Mouse (Mus musculus) T-helper 2 cell (primary cell): ENCODE results near the gene Olfr692.

Experiments
- in situ Hi-C: fragments of 300-600 bp; cut with MboI, MseI; formaldehyde crosslinking; loops from one replicate; pipeline ENCODE4 v1.15.1; 2025; ENCODE audit warnings: high pct_unique_total_duplicates

Gene Olfr692

GRCm38 (mm10) chr7:105399935-105400624, 32.0 kb downstream of the Olfr692 start, which contains the start of gene Fam160a2:
Gene Fam160a2 (minus strand): TSS chr7:105400054.
- in situ Hi-C loops = loop anchor here (10.0 kb wide), 1 partner anchor 225 kb away; no protein-coding TSS in a partner anchor

DNA sequence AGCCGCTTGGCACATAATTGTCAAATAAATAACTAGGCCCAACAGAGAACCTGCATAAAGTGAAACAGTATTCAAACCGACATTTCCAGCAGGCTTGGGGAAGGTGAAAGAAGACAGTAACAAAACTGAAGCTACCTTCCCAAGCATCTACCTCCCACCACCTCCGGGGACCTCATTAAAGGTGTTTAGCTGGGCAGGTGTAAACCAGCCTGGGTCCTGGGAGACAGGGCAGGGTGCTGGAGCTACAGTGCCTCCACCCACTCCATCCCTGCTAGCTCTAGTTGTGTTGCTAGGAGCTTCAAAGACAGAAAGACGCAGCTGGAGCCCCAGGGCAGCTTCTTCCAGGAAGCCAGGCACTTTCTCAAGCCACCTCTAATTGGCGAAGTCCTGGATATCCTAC, 36.2 kb downstream of the Olfr692 start, which contains the start of gene Cnga4:
Cnga4 (plus strand) TSS at position 301 of the 400 bp plus-strand sequence.
- in situ Hi-C loops = loop anchor here (10.0 kb wide), 1 partner anchor 221 kb away; no protein-coding TSS in a partner anchor

DNA sequence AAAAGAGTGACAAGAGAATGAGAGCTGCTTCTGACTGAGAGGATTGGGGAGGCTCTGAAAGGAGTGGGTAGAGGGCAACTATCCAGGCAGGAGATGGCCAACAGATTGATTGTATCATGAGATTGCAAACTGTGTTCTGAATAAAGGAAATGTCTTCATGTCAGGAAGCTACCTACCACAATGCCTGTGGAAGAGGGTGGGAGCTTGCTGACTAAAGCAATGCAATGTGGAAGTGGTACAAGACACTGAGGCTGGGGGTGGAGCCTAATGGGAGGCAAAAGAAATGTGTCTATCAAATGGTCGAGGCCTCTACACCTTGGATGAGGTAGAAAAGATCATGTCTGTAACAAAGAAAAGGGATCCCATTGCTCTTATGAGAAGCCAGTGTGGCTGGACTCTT, 38.3 kb downstream of the Olfr692 start:
- in situ Hi-C loops = loop anchor here (10.0 kb wide), 1 partner anchor 218 kb away; no protein-coding TSS in a partner anchor

GRCm38 (mm10) chr7:105411874-105412632, 44.0 kb downstream of the Olfr692 start:
- in situ Hi-C loops = loop anchor here (5.0 kb wide), 1 partner anchor 115 kb away; no protein-coding TSS in a partner anchor

DNA sequence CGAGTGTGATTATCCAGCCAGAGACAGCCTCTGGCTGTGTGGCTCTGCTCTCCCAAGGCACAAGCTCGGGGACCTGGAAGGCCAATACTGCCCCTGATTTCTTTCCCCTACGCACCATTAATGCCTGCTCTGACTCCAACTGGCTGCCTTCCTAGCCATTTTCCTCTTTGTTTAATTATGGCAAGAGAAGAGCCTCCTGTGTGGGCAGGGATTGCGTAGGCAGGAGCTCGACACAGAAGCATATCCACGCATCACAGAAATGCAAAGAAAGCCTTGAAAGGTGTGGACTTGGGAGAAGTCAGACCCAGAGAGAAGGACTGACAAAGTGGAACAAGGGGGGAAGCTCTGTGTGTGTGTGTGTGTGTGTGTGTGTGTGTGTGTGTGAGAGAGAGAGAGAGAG, 46.4 kb downstream of the Olfr692 start:
- in situ Hi-C loops = loop anchor here (5.0 kb wide), 1 partner anchor 113 kb away; no protein-coding TSS in a partner anchor

GRCm38 (mm10) chr7:105416529-105416928, 48.5 kb downstream of the Olfr692 start:
- in situ Hi-C loops = no loop called here

GRCm38 (mm10) chr7:105418106-105418505, 50.1 kb downstream of the Olfr692 start:
- in situ Hi-C loops = no loop called here
